Mouse (Mus musculus) liver, adult 2 months (tissue): ENCODE measurements around the gene Tcam1. TPM values are rescaled to one million over a fixed set of nuclear protein-coding genes. Genes with fewer than 3 reads are reported as not detected.

Experiments
- DNase-seq: peaks from one replicate; pipeline ENCODE4 v3.0.0-alpha.2; 2011; ENCODE audit warnings: low read depth, low spot score; ENCODE audit errors: extremely low read depth
- H3K27ac ChIP-seq: fragments of 200-500 bp; replicated peaks from 2 replicates; pipeline ENCODE4 v1.5.1; 2012; ENCODE audit warnings: low read depth, mild to moderate bottlenecking, control low read depth, inconsistent platforms, low read length; ENCODE audit not compliant: insufficient read depth
- H3K27me3 ChIP-seq: fragments of 200-500 bp; 2 replicates; pipeline ENCODE4 v1.6.1; 2012; ENCODE audit warnings: mild to moderate bottlenecking, moderate library complexity, low read length, inconsistent platforms; ENCODE audit not compliant: control insufficient read depth, insufficient read depth
- H3K36me3 ChIP-seq: fragments of 200-500 bp; 2 replicates; pipeline ENCODE4 v1.6.1; 2012; ENCODE audit warnings: low read length, inconsistent platforms; ENCODE audit not compliant: control insufficient read depth, insufficient read depth
- H3K4me1 ChIP-seq: fragments of 200-500 bp; 2 replicates; pipeline ENCODE4 v1.6.1; 2011; ENCODE audit warnings: low read length; ENCODE audit not compliant: control insufficient read depth, insufficient read depth
- H3K4me3 ChIP-seq: fragments of 200-500 bp; 2 replicates; pipeline ENCODE4 v1.5.1; 2011; ENCODE audit warnings: low read depth, mild to moderate bottlenecking, control low read depth, low read length, moderate library complexity; ENCODE audit not compliant: insufficient read depth
- H3K79me2 ChIP-seq: fragments of 200-500 bp; 2 replicates; pipeline ENCODE4 v1.6.1; 2012; ENCODE audit warnings: inconsistent platforms, mild to moderate bottlenecking, low read length, moderate library complexity; ENCODE audit not compliant: control insufficient read depth, insufficient read depth
- H3K9ac ChIP-seq: fragments of 200-500 bp; 2 replicates; pipeline ENCODE4 v1.6.1; 2012; ENCODE audit warnings: low read depth, mild to moderate bottlenecking, control low read depth, inconsistent platforms, low read length
- CTCF ChIP-seq: fragments of 200-500 bp; IDR thresholded peaks from 2 replicates; pipeline ENCODE4 v1.5.1; 2011; ENCODE audit warnings: low read depth, low read length, control low read depth
- POLR2A ChIP-seq: fragments of 200-500 bp; IDR thresholded peaks from 2 replicates; pipeline ENCODE4 v1.6.1; 2011; ENCODE audit warnings: low read length, control low read depth; ENCODE audit not compliant: insufficient read depth; ENCODE audit errors: extremely low read depth
- WGBS: fragments of 180-500 bp; shearing (Covaris S2); methylation state at CpG from one replicate; pipeline ENCODE4 v1.1.7; 2018; 5-methylcytosine and 5-hydroxymethylcytosine counted together
- polyA plus RNA-seq: library from polyadenylated mRNA; depleted of rRNA; stranded (reverse); fragments of >200 nt; gene quantifications from 2 replicates; pipeline ENCODE4 v1.2.3, GENCODE M21; 2012
- total RNA-seq: library from RNA; depleted of rRNA; stranded (reverse); fragments of >200 nt; gene quantifications from 2 replicates; pipeline ENCODE4 v1.2.3, GENCODE M21; 2014

The Tcam1 gene
- total and polyA plus RNA-seq, 2 experiments = not detected

DNA sequence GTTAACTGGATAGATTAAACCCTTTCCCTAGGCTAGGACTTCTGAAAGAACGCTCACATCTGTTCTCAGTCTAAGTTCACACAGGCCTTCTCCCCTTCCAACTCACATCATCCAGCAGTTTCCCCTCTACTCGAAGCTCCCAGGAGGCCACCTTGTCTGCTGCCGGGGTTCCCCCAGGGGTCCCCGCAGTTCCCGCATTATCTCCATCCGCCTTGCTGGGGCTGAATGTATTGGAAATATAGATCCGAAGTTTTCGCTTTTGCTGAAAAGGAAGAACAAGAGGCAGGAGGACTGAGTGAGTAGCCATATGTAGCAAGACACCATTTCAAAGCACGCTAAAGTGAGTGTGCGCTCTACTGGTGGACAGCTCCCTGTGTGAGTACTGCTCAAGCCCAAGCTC is 10.0 kb upstream of the Tcam1 start:
- no peak overlapping the region for H3K4me3 ChIP-seq
- TF ChIP-seq POLR2A (no peak), CTCF (no peak)
- H3K9ac ChIP-seq = no peak overlapping the region
- H3K36me3 ChIP-seq = peaks cover 43% of the 10 kb centered on the region
- peaks cover 15% of the 10 kb centered on the region; the same call in 1 of the 2 replicates for H3K79me2 ChIP-seq
- no peak overlapping the region for H3K27ac ChIP-seq
- no peak for DNase-seq
- H3K27me3 ChIP-seq = no peaks in the 10 kb centered on the region
- peaks cover 26% of the 10 kb centered on the region for H3K4me1 ChIP-seq
- 94% methylated on average over 10 of the region's 10 CpGs for WGBS

DNA sequence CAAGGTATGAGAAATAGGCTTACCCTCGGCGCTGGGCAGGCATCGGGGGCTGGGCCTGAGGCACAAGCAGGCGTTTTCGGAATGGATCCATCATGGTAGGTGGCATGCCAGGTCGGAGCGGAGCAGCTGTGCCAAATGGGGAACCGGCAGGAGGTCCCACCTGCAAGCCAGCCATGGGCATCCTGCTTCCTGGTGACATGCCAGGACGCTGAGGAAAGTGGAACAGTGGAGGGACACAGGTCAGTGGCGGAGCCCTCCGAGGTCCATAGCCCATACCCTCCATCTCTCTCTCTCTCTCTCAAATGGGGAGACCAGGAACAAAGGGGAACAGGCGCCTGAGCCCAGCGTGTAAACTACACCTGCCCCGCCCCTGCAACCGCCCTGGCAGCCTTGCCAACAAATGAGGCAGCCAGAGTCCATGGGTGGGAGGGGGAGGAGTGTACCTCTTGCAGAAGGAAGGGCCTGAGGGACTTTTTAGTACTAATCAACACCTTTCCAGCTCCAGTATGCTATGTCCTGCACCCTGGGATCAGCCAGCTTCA is 9.1 kb upstream of the Tcam1 start:
- peak; percentile 88 for DNase-seq
- Histone ChIP-seq H3K4me1 (peaks cover 26% of the 10 kb centered on the region), H3K4me3 (peak overlapping the region; percentile 56), H3K79me2 (peaks cover 15% of the 10 kb centered on the region; the same call in 1 of the 2 replicates), H3K9ac (peak overlapping the region; percentile 53), H3K36me3 (peaks cover 41% of the 10 kb centered on the region), H3K27me3 (no peaks in the 10 kb centered on the region), H3K27ac (peak overlapping the region; percentile 94)
- TF ChIP-seq POLR2A (no peak), CTCF (no peak)
- 27% methylated on average over 15 of the region's 15 CpGs for WGBS

DNA sequence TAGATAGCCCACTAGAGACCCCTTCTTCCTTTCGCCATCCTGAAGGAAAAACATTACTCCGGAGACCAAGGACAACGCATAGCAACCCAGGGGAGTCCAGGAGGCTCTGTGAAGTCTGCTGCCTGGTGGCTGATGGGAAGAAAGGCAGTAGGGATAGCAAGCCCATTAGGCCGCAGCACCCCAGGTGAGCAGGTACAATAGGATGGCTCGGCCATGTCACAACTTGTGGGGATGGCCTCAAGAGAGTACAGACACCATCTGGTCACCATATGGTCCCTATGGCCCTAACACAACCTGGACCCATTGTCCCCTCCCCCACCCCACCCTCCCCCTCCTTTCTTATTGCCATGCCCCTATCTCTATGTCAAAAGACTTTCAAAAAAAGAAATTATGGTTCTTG is 8.6 kb upstream of the Tcam1 start:
- Histone ChIP-seq H3K4me3 (peak overlapping the region; percentile 56), H3K36me3 (peaks cover 38% of the 10 kb centered on the region), H3K27ac (peak overlapping the region; percentile 94), H3K9ac (peak overlapping the region; percentile 64), H3K27me3 (no peaks in the 10 kb centered on the region), H3K79me2 (peaks cover 15% of the 10 kb centered on the region; the same call in 1 of the 2 replicates), H3K4me1 (peaks cover 26% of the 10 kb centered on the region)
- TF ChIP-seq POLR2A (no peak), CTCF (peak; percentile 24; the same call in 1 of the 2 replicates)
- 45% methylated on average over 5 of the region's 5 CpGs for WGBS
- DNase-seq = no peak

GRCm38 (mm10) chr11:106268326-106269059 is 8.0 kb upstream of the Tcam1 start:
- Histone ChIP-seq H3K27ac (peak overlapping the region; percentile 94), H3K4me3 (peak overlapping the region; percentile 47), H3K79me2 (peaks cover 15% of the 10 kb centered on the region; the same call in 1 of the 2 replicates), H3K4me1 (peaks cover 26% of the 10 kb centered on the region), H3K9ac (peak overlapping the region; percentile 64), H3K27me3 (no peaks in the 10 kb centered on the region), H3K36me3 (peaks cover 32% of the 10 kb centered on the region)
- 18% methylated on average over 8 of the region's 8 CpGs for WGBS
- DNase-seq = peak; percentile 88
- TF ChIP-seq CTCF = no peak
- TF ChIP-seq POLR2A = no peak

- TF ChIP-seq POLR2A = no peak
- TF ChIP-seq CTCF = no peak
- peaks cover 27% of the 10 kb centered on the region for H3K36me3 ChIP-seq
- peaks cover 26% of the 10 kb centered on the region for H3K4me1 ChIP-seq
- H3K79me2 ChIP-seq = peaks cover 15% of the 10 kb centered on the region; the same call in 1 of the 2 replicates
- DNase-seq = no peak
- peak overlapping the region; percentile 48 for H3K27ac ChIP-seq
- H3K9ac ChIP-seq = 0 out of 2 replicates have a peak overlapping the region, but pooled peaks have one; percentile 9
- no peak overlapping the region for H3K4me3 ChIP-seq
- 31% methylated on average over 3 of the region's 3 CpGs for WGBS
- H3K27me3 ChIP-seq = no peaks in the 10 kb centered on the region
Observed at GRCm38 (mm10) chr11:106269060-106269431, 7.4 kb upstream of the Tcam1 start.
